Mouse (Mus musculus) bone marrow, adult 2 months (tissue): ENCODE data around the gene Slc16a12.

Experiments
- CTCF ChIP-seq: fragments of 200-500 bp; IDR thresholded peaks from 2 replicates; pipeline ENCODE4 v1.5.1; 2011; ENCODE audit warnings: low read length, control low read depth; ENCODE audit not compliant: control insufficient read depth, insufficient read depth
- POLR2A ChIP-seq: fragments of 200-500 bp; IDR thresholded peaks from 2 replicates; pipeline ENCODE4 v1.6.1; 2011; ENCODE audit warnings: low read depth, mild to moderate bottlenecking, control low read depth, low read length, borderline replicate concordance; ENCODE audit not compliant: control insufficient read depth

DNA sequence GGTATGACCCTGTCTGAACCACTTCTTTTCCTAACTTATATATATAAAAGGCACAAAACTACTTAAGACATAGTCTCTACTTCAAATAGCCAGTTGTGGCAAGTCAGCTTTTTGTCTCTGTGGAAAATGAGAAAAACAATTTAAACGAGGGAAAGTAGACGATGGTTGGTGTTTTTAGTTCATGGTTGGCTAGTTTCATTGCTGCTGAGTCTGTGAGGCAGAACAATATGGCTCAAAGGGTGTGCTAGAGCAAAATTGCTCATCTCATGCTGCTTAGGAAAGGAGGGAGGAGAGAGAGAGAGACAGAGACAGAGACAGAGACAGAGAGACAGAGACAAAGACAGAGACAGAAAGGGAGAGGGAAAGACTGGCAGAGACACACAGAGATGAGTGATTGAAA, 47.8 kb downstream of the Slc16a12 start:
- TF ChIP-seq CTCF = no peak
- TF ChIP-seq POLR2A = no peak
